Mouse (Mus musculus) monocyte, adult 5-6 weeks (primary cell): Measurements from ENCODE around the gene Tm2d1. TPM values are rescaled to one million over a fixed set of nuclear protein-coding genes. Genes with fewer than 3 reads are reported as not detected.

ENCODE experiments used
- ATAC-seq: fragments of 153-309, 156-312 bp; replicated peaks from 2 replicates; pipeline ENCODE4 v1.8.0; 2017; ENCODE audit warnings: mild to moderate bottlenecking; ENCODE audit not compliant: low TSS enrichment, insufficient number of reproducible peaks, severe bottlenecking, poor library complexity, low FRiP score
- total RNA-seq: library from RNA; stranded (forward); fragments of 200-1000, 200-491, 200-594 nt; gene quantifications from 3 replicates; pipeline ENCODE4 v1.2.3, GENCODE M21; 2017

Gene Tm2d1
- total RNA-seq, 1 experiment from 2014 or later = 65.5 TPM

DNA sequence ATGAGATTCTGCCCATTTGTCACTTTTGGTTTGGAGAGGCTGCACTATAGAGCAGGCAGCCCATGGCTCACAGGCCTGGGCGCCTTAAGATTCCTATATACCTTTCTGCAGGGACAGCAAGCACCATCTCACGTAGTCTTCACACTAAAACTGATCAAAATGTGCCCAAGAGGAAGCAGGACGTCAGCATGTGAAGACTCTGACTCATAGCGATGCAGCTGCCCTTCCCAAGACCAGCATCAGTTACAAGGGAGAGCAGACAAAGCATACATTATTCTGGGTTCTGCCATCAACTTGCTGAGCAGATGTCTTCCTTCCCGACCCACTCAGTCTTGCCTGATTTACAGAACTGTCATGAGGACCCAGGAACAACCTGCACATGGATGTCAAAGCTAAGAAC is 45.9 kb downstream of the Tm2d1 start:
- no peak for ATAC-seq

DNA sequence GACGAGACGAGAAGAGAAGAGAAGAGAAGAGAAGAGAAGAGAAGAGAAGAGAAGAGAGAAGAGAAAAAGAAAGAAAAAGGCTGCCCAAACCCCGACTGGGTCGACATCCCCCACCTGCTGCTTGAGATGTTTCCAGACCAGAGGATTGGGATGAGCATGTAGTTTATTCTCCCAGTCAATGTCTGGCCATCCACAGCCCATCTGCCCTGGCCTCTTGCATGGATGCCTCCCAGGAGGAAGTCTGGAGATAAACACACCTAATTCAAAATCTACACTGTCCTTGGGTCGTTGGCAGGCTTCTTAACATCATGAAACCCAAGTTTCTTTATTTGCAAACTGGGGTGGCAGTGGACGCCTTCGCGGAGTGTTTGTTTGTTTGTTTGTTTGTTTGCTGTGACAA is 47.4 kb downstream of the Tm2d1 start:
- ATAC-seq = no peak

DNA sequence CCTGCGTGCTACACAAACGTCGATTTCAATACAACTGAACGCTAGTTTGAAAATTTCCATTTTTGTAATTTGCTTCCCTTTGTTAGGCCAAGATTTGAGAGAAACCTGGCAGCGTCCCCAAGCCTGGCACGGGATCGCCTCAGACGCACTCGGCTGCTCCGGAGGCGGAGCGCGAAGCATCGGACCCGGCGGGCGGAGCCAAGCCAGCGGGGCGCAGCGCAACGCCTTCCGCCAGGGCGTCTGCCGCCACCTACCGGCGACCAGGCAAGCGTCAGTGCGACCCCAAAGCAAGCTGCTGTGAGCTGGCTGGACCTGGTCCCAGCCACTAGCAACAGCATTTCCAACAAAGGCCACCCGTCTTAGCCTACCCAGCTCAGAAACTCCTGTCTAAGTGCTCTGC is 60.9 kb downstream of the Tm2d1 start:
- ATAC-seq = peak; percentile 79

DNA sequence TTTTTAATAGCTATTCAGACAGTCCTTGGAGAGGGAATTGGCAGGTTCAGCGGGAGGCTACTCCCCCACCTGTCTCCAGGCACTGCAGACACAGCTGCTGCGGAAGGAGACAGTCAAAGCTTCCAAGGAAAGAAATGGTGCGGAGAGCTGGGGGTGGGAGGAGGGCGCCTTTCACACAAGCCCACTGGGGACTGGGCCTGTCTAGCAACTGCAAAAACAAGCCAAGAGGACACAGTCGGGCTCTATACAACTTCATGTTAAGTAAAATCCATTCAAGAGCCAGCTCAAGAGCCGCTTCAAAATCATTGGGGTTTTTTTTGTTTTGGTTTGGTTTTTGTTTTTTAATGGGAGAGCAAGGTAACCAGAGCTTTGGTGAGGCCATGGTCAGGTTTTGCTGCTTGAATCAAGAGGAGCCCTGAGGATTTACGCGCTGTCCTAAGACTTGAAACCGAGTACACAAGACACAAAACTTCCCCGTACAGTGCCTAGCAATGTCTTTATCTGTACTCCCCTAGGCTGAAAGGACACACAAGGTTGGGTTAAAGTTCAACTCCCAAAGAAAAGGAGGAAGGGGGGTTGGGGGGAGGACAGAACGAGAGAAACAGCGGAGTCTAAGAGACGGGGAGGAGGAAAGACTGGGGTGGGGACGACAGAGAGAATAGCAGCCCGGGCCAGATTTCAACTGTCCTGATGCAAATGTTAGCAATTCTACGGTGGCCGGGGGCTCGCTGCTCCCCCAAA is 61.6 kb downstream of the Tm2d1 start:
- ATAC-seq = no peak

DNA sequence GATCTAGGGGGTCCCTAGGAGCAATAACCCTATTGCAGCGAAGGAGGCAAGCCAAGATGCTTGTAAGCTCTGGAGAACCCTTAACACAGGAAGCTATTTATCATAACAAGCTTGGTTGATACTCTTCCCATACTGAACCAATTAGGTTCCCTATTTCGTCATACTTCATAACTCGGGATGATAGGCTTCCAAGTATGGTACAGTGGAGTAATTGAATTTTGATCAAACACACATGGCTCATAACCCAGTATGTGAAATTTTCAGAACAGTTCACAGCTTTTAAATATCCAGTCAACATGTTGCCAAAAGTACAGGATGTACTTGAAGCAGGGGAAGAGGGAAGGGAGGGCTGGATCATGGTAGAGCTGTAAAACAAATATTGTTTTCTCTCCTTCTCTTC is 64.3 kb downstream of the Tm2d1 start:
- no peak for ATAC-seq

DNA sequence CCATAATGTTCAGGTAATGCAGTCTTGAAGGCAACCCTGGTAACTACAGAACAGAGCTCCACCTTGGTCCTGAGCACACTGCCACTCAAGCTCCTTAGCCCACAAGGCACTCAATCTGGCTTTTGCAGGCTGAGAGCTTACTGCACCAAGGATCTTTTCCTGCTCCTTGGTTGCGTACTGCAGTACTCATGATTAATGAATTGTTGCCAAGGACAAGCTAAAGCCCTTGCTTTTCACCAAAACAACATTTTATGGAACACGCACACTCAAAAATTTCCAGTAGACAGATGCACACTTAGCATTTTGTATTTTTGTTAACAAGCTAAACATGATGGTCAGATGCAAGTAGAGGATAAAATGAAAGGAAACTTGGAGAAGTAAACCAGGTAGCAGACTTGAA is 66.0 kb downstream of the Tm2d1 start:
- no peak for ATAC-seq

Other genes starting within 250 kb of the Tm2d1 start
- gene Patj, start 12.5 kb upstream of the Tm2d1 start, total RNA-seq = 3.1 to 21.5 TPM (median 11.7 TPM) in 3 replicates